Mouse (Mus musculus) liver, embryonic 12.5 days (tissue): ENCODE results near the gene Adssl1. TPM values are rescaled to one million over a fixed set of nuclear protein-coding genes. Genes with fewer than 3 reads are reported as not detected.

Source experiments
- ATAC-seq: fragments of 200-750 bp; cut with Nextera tagmentation; 2 replicates; pipeline ENCODE4 v1.8.0; 2017; ENCODE audit warnings: moderate number of reproducible peaks, mild to moderate bottlenecking, moderate library complexity
- H3K27ac ChIP-seq: fragments of 300-500 bp; sonication (generic); 2 replicates; pipeline ENCODE4 v1.5.1; 2016; ENCODE audit warnings: mild to moderate bottlenecking
- H3K27me3 ChIP-seq: fragments of 300-500 bp; sonication (generic); replicated peaks from 2 replicates; pipeline ENCODE4 v1.6.1; 2016; ENCODE audit warnings: mild to moderate bottlenecking, moderate library complexity
- H3K36me3 ChIP-seq: fragments of 300-500 bp; sonication (generic); 2 replicates; pipeline ENCODE4 v1.6.1; 2016; ENCODE audit warnings: mild to moderate bottlenecking, moderate library complexity
- H3K4me1 ChIP-seq: fragments of 300-500 bp; sonication (generic); 2 replicates; pipeline ENCODE4 v1.6.1; 2016
- H3K4me2 ChIP-seq: fragments of 300-500 bp; sonication (generic); 2 replicates; pipeline ENCODE4 v1.6.1; 2016; ENCODE audit warnings: mild to moderate bottlenecking, moderate library complexity
- H3K4me3 ChIP-seq: fragments of 300-500 bp; sonication (generic); 2 replicates; pipeline ENCODE4 v1.5.1; 2016; ENCODE audit warnings: mild to moderate bottlenecking, moderate library complexity
- H3K9ac ChIP-seq: fragments of 300-500 bp; sonication (generic); 2 replicates; pipeline ENCODE4 v1.6.1; 2016; ENCODE audit warnings: mild to moderate bottlenecking, moderate library complexity
- H3K9me3 ChIP-seq: fragments of 300-500 bp; sonication (generic); replicated peaks from 2 replicates; pipeline ENCODE4 v1.6.1; 2016; ENCODE audit warnings: mild to moderate bottlenecking, moderate library complexity
- WGBS: fragments of 180-500 bp; shearing (Covaris S2); methylation state at CpG from one replicate; pipeline ENCODE4 v1.1.7; 2016; ENCODE audit not compliant: insufficient replicate concordance; 5-methylcytosine and 5-hydroxymethylcytosine counted together
- polyA plus RNA-seq: library from polyadenylated mRNA; unstranded; fragments of >200 nt; fragmentation: Nextera tagmentation; extraction: Ambion mirVana; gene quantifications from 2 replicates; pipeline ENCODE4 v1.2.1, GENCODE M21; 2016

Adssl1 gene
- polyA plus RNA-seq, 1 experiment from 2014 or later: 5.6 TPM

GRCm38 (mm10) chr12:112674132-112675011 is 54.5 kb downstream of the Adssl1 start, which contains the start of gene Akt1:
Gene Akt1, minus strand, starts transcription at chr12:112674884.
- H3K4me1 ChIP-seq: peaks cover 71% of the 10 kb centered on the region
- under 1% methylated on average over 53 of the region's 70 CpGs for WGBS
- peak within 1 kb of the TSS; percentile 94 for H3K9ac ChIP-seq
- H3K4me3 ChIP-seq: peak within 1 kb of the TSS; percentile 90
- no peaks in the 10 kb centered on the region for H3K9me3 ChIP-seq
- peak within 1 kb of the TSS; percentile 87 for H3K27ac ChIP-seq
- peak within 1 kb of the TSS; percentile 98 for H3K4me2 ChIP-seq
- ATAC-seq: peak; percentile 65
- H3K27me3 ChIP-seq: peaks cover 35% of the 10 kb centered on the region
- H3K36me3 ChIP-seq: peaks cover 25% of the 10 kb centered on the region

GRCm38 (mm10) chr12:112675245-112676035 is 55.6 kb downstream of the Adssl1 start:
- Histone ChIP-seq H3K4me1 (peaks cover 69% of the 10 kb centered on the region), H3K36me3 (peaks cover 14% of the 10 kb centered on the region), H3K4me3 (peak overlapping the region; percentile 90), H3K27me3 (peaks cover 46% of the 10 kb centered on the region), H3K4me2 (peak overlapping the region; percentile 98), H3K27ac (peak overlapping the region; percentile 87), H3K9ac (peak overlapping the region; percentile 94), H3K9me3 (no peaks in the 10 kb centered on the region)
- peak; percentile 49 for ATAC-seq
- 12% methylated on average over 18 of the region's 18 CpGs for WGBS

GRCm38 (mm10) chr12:112677076-112677475 is 57.2 kb downstream of the Adssl1 start:
- no peak overlapping the region for H3K27ac ChIP-seq
- no peaks in the 10 kb centered on the region for H3K36me3 ChIP-seq
- H3K4me3 ChIP-seq: no peak overlapping the region
- peaks cover 62% of the 10 kb centered on the region for H3K27me3 ChIP-seq
- ATAC-seq: no peak
- H3K9ac ChIP-seq: no peak overlapping the region
- 58% methylated on average over 5 of the region's 5 CpGs for WGBS
- no peak overlapping the region for H3K4me2 ChIP-seq
- H3K4me1 ChIP-seq: peaks cover 53% of the 10 kb centered on the region
- H3K9me3 ChIP-seq: no peaks in the 10 kb centered on the region

- ATAC-seq: no peak
These were observed 58.2 kb downstream of the Adssl1 start for GRCm38 (mm10) chr12:112677943-112678554.

GRCm38 (mm10) chr12:112678555-112679026 is 58.7 kb downstream of the Adssl1 start, which contains the start of gene Zbtb42:
Gene Zbtb42, plus strand, starts transcription at chr12:112678828.
- Histone ChIP-seq H3K9ac (peak within 1 kb of the TSS; percentile 67), H3K4me1 (peaks cover 38% of the 10 kb centered on the region), H3K27me3 (peaks cover 78% of the 10 kb centered on the region), H3K4me3 (peak within 1 kb of the TSS; percentile 70), H3K36me3 (no peaks in the 10 kb centered on the region), H3K4me2 (peak within 1 kb of the TSS; percentile 93), H3K9me3 (no peaks in the 10 kb centered on the region), H3K27ac (no peak within 1 kb of the TSS)
- under 1% methylated on average over 51 of the region's 60 CpGs for WGBS
- ATAC-seq: no peak

More at GRCm38 (mm10) chr12:112677943-112678554, 58.2 kb downstream of the Adssl1 start:
- Histone ChIP-seq H3K9ac (peak overlapping the region; percentile 67; the same call in 1 of the 2 replicates), H3K4me3 (peak overlapping the region; percentile 70), H3K4me1 (peaks cover 43% of the 10 kb centered on the region), H3K4me2 (peak overlapping the region; percentile 93), H3K9me3 (no peaks in the 10 kb centered on the region), H3K27ac (no peak overlapping the region), H3K36me3 (no peaks in the 10 kb centered on the region), H3K27me3 (peaks cover 72% of the 10 kb centered on the region)
- 21% methylated on average over 19 of the region's 19 CpGs for WGBS

- H3K9ac ChIP-seq: peak overlapping the region; percentile 67
- peaks cover 36% of the 10 kb centered on the region for H3K4me1 ChIP-seq
- peaks cover 83% of the 10 kb centered on the region for H3K27me3 ChIP-seq
- H3K9me3 ChIP-seq: no peaks in the 10 kb centered on the region
- H3K36me3 ChIP-seq: no peaks in the 10 kb centered on the region
- H3K27ac ChIP-seq: no peak overlapping the region
- H3K4me2 ChIP-seq: peak overlapping the region; percentile 93
- WGBS: 5% methylated on average over 72 of the region's 87 CpGs
- ATAC-seq: no peak
- H3K4me3 ChIP-seq: peak overlapping the region; percentile 70
These were observed 59.5 kb downstream of the Adssl1 start for GRCm38 (mm10) chr12:112679027-112679996.

- ATAC-seq: no peak
- 56% methylated on average over 7 of the region's 7 CpGs for WGBS
- no peak overlapping the region for H3K27ac ChIP-seq
- H3K27me3 ChIP-seq: peaks cover 88% of the 10 kb centered on the region
- no peak overlapping the region for H3K9ac ChIP-seq
- no peaks in the 10 kb centered on the region for H3K36me3 ChIP-seq
- H3K4me2 ChIP-seq: no peak overlapping the region
- peaks cover 20% of the 10 kb centered on the region for H3K4me1 ChIP-seq
- H3K4me3 ChIP-seq: no peak overlapping the region
- no peaks in the 10 kb centered on the region for H3K9me3 ChIP-seq
These were observed 63.5 kb downstream of the Adssl1 start for GRCm38 (mm10) chr12:112683351-112683750.

GRCm38 (mm10) chr12:112688458-112688857 is 68.6 kb downstream of the Adssl1 start:
- peak overlapping the region; percentile 19; the same call in 1 of the 2 replicates for H3K4me2 ChIP-seq
- H3K9me3 ChIP-seq: no peaks in the 10 kb centered on the region
- peaks cover 45% of the 10 kb centered on the region for H3K27me3 ChIP-seq
- H3K36me3 ChIP-seq: no peaks in the 10 kb centered on the region
- 17% methylated on average over 15 of the region's 15 CpGs for WGBS
- peaks cover 18% of the 10 kb centered on the region for H3K4me1 ChIP-seq
- H3K4me3 ChIP-seq: no peak overlapping the region
- H3K9ac ChIP-seq: no peak overlapping the region
- H3K27ac ChIP-seq: no peak overlapping the region
- no peak for ATAC-seq
